Mouse (Mus musculus) midbrain, postnatal 0 days (tissue): ENCODE measurements at regions not wholly inside any gene's neighbourhood (a gene's known extent, or its start where the extent isn't known, plus 50 kb on each side); places are given as distances from the start of the nearest gene placed in this dataset.

Experiments
- ATAC-seq: fragments of 200-750 bp; cut with Nextera tagmentation; 2 replicates; pipeline ENCODE4 v1.8.0; 2017; ENCODE audit warnings: moderate number of reproducible peaks, mild to moderate bottlenecking, moderate TSS enrichment, moderate library complexity; ENCODE audit not compliant: low FRiP score
- DNase-seq: peaks from one replicate; pipeline ENCODE4 v3.0.0-alpha.2; 2015; ENCODE audit warnings: low spot score
- H3K27ac ChIP-seq: fragments of 300-500 bp; sonication (generic); 2 replicates; pipeline ENCODE4 v1.5.1; 2014; ENCODE audit warnings: low read depth, mild to moderate bottlenecking, low read length, mixed read lengths
- H3K27me3 ChIP-seq: fragments of 300-500 bp; sonication (generic); 2 replicates; pipeline ENCODE4 v1.6.1; 2014; ENCODE audit warnings: low read length, control low read depth, mixed read lengths; ENCODE audit not compliant: insufficient read depth
- H3K36me3 ChIP-seq: fragments of 300-500 bp; sonication (generic); 2 replicates; pipeline ENCODE4 v1.6.1; 2014; ENCODE audit warnings: low read length, control low read depth, mixed read lengths; ENCODE audit not compliant: insufficient read depth
- H3K4me1 ChIP-seq: fragments of 300-500 bp; sonication (generic); 2 replicates; pipeline ENCODE4 v1.6.1; 2014; ENCODE audit warnings: mild to moderate bottlenecking, control low read depth, antibody characterized with exemption, low read length, mixed read lengths; ENCODE audit not compliant: insufficient read depth
- H3K4me2 ChIP-seq: fragments of 300-500 bp; sonication (generic); 2 replicates; pipeline ENCODE4 v1.6.1; 2014; ENCODE audit warnings: low read depth, mild to moderate bottlenecking, low read length, mixed read lengths; ENCODE audit not compliant: poor library complexity, severe bottlenecking
- H3K4me3 ChIP-seq: fragments of 300-500 bp; sonication (generic); 2 replicates; pipeline ENCODE4 v1.5.1; 2014; ENCODE audit warnings: low read depth, mild to moderate bottlenecking, low read length, moderate library complexity
- H3K9ac ChIP-seq: fragments of 300-500 bp; sonication (generic); replicated peaks from 2 replicates; pipeline ENCODE4 v1.6.1; 2014; ENCODE audit warnings: mild to moderate bottlenecking, low read length, moderate library complexity, mixed read lengths; ENCODE audit not compliant: poor library complexity, severe bottlenecking
- H3K9me3 ChIP-seq: fragments of 300-500 bp; sonication (generic); 2 replicates; pipeline ENCODE4 v1.6.1; 2016; ENCODE audit warnings: low read length, control low read depth
- CTCF ChIP-seq: IDR thresholded peaks from 2 replicates; pipeline ENCODE4 v1.5.1; 2016; ENCODE audit warnings: antibody characterized with exemption, mild to moderate bottlenecking
- WGBS: fragments of 180-500 bp; shearing (Covaris S2); extraction: QIAGEN DNeasy Blood & Tissue Kit; methylation state at CpG from one replicate; pipeline ENCODE4 v1.1.7; 2014; 5-methylcytosine and 5-hydroxymethylcytosine counted together

DNA sequence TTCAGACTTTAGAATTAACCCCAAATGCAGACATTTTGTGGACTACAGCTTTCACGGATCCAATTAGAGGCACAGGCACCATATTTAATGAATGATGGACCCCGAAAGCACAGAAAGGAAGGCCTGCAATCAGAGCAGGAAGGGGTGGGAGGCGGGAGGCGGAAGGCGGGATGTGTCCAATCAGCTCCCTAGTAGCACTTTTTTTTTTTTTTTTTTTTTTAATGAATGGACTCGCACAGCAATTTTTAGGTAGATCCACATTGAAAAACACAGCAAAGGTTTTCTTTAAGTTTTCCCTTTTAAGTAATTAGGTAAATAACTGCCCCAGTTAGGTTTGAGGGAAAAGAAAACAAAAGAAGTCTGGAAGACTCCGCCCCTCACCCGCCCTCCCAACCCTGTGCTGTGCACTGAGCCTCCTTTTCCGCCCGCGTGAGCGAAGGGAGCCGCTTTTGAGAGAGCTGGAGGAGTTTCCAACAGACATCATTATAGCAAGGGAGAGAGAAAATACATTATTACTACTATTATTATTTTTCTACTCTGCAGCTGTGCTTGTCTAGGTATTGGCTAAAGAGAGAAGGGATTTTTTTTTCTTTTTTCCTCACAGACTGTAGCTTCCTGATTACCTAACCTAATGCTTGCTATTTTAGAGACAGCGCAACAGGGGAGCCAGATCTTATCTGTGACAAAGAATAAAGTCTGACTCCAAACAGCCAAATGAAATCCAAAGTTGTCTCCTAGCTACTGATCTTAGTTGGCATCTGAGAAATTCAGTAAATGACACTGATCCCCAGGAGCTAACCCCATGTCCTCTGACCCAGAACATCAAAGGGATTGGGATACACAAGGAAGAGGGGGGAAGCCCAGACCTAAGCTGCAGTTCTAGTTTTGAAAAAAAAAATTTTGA lies 232.0 kb upstream of the Sash1 start:
- H3K27me3 ChIP-seq, result no peaks in the 10 kb centered on the region
- H3K9me3 ChIP-seq, result no peaks in the 10 kb centered on the region
- peak; percentile 47 for DNase-seq
- peak; percentile 82 for ATAC-seq
- peak overlapping the region; percentile 44 for H3K9ac ChIP-seq
- WGBS, result 3% methylated on average over 14 of the region's 14 CpGs
- peaks cover 6% of the 10 kb centered on the region; the same call in 1 of the 2 replicates for H3K4me1 ChIP-seq
- peak overlapping the region; percentile 32 for H3K4me3 ChIP-seq
- H3K27ac ChIP-seq, result peak overlapping the region; percentile 58
- peak overlapping the region; percentile 46 for H3K4me2 ChIP-seq
- no peak for TF ChIP-seq CTCF
- H3K36me3 ChIP-seq, result no peaks in the 10 kb centered on the region

DNA sequence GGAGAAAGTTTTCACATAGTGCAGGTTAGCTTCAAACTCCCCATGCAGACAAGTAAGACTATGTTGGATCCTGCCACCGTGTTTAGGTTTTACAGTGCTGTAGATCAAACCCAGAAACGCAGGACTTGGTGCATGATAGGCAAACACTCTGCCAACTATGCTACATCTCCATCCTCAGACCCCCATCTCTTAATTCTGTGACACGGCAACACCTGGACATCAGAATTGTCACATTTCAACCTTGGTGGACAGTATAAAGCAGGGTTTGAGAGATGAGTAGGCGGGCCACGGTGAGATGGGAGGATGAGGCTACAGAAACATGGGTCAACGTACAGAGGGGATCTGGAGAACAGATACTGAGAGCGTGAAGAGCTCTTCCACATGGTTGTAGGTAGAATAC lies 231.3 kb upstream of the Sash1 start:
- Histone ChIP-seq H3K4me2 (peak overlapping the region; percentile 46), H3K9ac (peak overlapping the region; percentile 44; the same call in 1 of the 2 replicates), H3K4me3 (peak overlapping the region; percentile 32), H3K36me3 (no peaks in the 10 kb centered on the region), H3K9me3 (no peaks in the 10 kb centered on the region), H3K27ac (peak overlapping the region; percentile 58; the same call in 1 of the 2 replicates), H3K27me3 (no peaks in the 10 kb centered on the region), H3K4me1 (peaks cover 6% of the 10 kb centered on the region; the same call in 1 of the 2 replicates)
- no peak for ATAC-seq
- TF ChIP-seq CTCF, result no peak
- 64% methylated on average over 7 of the region's 7 CpGs for WGBS
- no peak for DNase-seq

DNA sequence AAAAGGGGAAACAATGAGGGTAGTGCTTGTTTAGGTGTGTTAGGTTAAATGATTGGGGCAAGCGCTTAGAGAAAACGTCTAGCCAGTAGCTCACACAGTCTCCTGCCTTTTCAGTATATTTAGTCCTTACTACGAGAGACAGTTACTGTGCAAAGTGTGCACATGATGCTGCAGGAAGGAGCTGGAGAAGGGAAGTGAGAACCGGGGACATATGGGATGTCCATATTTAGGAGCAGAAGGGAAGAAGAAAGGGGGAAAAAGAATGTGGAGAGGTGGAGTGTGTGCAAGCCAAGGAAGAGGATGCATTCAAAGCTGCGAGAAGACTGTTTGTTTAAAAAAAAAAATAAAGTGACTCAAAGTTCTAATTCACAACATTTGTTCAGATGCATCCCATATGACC lies 227.8 kb upstream of the Sash1 start:
- no peak overlapping the region for H3K9ac ChIP-seq
- H3K4me3 ChIP-seq, result no peak overlapping the region
- ATAC-seq (no peak), DNase-seq (no peak)
- H3K27me3 ChIP-seq, result no peaks in the 10 kb centered on the region
- no peak for TF ChIP-seq CTCF
- H3K9me3 ChIP-seq, result no peaks in the 10 kb centered on the region
- H3K27ac ChIP-seq, result no peak overlapping the region
- 83% methylated on average over 5 of the region's 5 CpGs for WGBS
- no peaks in the 10 kb centered on the region for H3K36me3 ChIP-seq
- 0 out of 2 replicates have a peak, but pooled peaks cover 4% of the 10 kb centered on the region for H3K4me1 ChIP-seq
- H3K4me2 ChIP-seq, result no peak overlapping the region

DNA sequence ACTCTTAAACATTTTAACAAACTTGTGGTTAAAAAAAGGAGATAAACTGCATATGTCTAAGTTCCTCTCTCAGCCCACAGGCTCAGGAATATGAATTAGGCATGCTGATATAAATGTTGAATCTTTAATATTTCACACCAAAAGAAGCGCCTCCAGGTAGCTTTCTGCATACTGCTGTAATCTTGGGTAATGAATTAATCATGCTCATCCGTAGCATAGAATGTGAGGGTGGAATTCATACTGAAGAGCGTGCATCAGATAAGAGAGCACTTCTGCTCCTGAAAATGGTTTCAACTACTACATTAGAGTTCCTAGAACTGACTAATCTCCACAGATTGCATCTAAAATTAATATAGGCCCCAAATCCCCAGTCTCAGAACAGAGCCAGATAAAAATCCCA lies 225.2 kb upstream of the Sash1 start:
- H3K27ac ChIP-seq, result no peak overlapping the region
- no peaks in the 10 kb centered on the region for H3K27me3 ChIP-seq
- no peaks in the 10 kb centered on the region for H3K4me1 ChIP-seq
- H3K36me3 ChIP-seq, result no peaks in the 10 kb centered on the region
- H3K4me3 ChIP-seq, result no peak overlapping the region
- no peak overlapping the region for H3K4me2 ChIP-seq
- ATAC-seq (no peak; the same call in 1 of the 2 replicates), DNase-seq (no peak)
- no peaks in the 10 kb centered on the region for H3K9me3 ChIP-seq
- TF ChIP-seq CTCF, result no peak
- WGBS, result 60% methylated on average over 3 of the region's 3 CpGs
- H3K9ac ChIP-seq, result no peak overlapping the region

DNA sequence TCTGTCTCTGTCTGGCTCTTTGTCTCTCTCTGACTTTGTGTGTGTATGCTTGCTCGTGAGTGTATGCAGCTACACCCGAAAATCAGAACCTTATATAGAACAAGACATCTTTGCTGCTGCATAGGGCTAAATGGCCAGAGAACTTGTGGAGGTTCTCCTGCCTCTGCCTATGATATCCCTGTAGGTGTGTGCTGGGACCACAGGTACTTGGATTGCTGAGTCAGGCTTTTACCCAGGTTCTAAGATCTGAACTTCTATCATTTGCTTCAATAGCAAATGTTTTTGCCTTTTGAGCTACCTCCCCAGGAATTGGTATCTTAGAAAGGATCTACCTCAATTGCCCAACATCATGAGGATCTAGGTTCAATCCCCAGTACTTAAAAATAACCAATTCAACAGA lies 210.3 kb upstream of the Sash1 start:
- H3K27ac ChIP-seq, result no peak overlapping the region
- 91% methylated on average over 2 of the region's 2 CpGs for WGBS
- no peak for ATAC-seq

DNA sequence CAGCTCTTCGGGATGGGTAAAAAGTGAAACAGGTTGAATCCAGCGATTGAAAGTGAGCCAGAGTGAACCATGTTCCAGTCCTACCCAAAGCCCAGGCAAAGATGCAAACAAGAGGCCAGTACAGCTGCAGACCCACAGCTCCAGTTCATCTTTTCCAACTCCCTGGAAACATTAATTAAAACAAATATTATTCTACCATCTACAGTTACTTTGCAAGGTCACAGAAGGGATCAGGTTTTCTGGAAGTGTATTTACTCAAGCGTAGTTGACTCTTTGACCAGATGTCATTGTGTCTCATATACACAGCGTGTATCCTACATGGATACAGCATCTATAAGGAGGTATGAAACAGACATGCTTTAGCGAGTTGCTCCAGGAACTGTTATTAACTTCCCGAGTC lies 209.3 kb upstream of the Sash1 start:
- no peaks in the 10 kb centered on the region for H3K9me3 ChIP-seq
- no peak overlapping the region for H3K9ac ChIP-seq
- no peak for TF ChIP-seq CTCF
- H3K4me2 ChIP-seq, result no peak overlapping the region
- DNase-seq, result no peak
- no peak overlapping the region for H3K4me3 ChIP-seq
- no peak for ATAC-seq
- H3K27ac ChIP-seq, result no peak overlapping the region
- H3K36me3 ChIP-seq, result no peaks in the 10 kb centered on the region
- H3K27me3 ChIP-seq, result no peaks in the 10 kb centered on the region
- H3K4me1 ChIP-seq, result no peaks in the 10 kb centered on the region
- WGBS, result 81% methylated on average over 6 of the region's 6 CpGs

More for the DNA sequence above, 210.3 kb upstream of the Sash1 start:
- no peak for DNase-seq
- Histone ChIP-seq H3K27me3 (no peaks in the 10 kb centered on the region), H3K36me3 (no peaks in the 10 kb centered on the region), H3K4me2 (no peak overlapping the region), H3K9me3 (no peaks in the 10 kb centered on the region), H3K4me1 (no peaks in the 10 kb centered on the region), H3K4me3 (no peak overlapping the region), H3K9ac (no peak overlapping the region)
- TF ChIP-seq CTCF, result no peak
